Mouse (Mus musculus) heart, adult 18-20 months (tissue): Measurements from ENCODE around the gene Ankub1. TPM values are rescaled to one million over a fixed set of nuclear protein-coding genes. Genes with fewer than 3 reads are reported as not detected.

Experiments used
- DNase-seq, 2 experiments: peaks; one replicate each; pipeline ENCODE4 v3.0.0; 2021 to 2022; ENCODE audit warnings: mixed read lengths in 1 of 2
- long read RNA-seq, 2 experiments: library from polyadenylated mRNA; stranded (forward); transcript quantifications; one replicate each; pipeline ENCODE4 v2.0.0; 2021
- total RNA-seq, 2 experiments: library from RNA; stranded (reverse); gene quantifications; 2 replicates each; pipeline ENCODE4 v1.2.3; 2021

Gene Ankub1
- not detected for total RNA-seq
- long read RNA-seq, experiment 1 = 0 reads
- long read RNA-seq, experiment 2 = 0 reads

DNA sequence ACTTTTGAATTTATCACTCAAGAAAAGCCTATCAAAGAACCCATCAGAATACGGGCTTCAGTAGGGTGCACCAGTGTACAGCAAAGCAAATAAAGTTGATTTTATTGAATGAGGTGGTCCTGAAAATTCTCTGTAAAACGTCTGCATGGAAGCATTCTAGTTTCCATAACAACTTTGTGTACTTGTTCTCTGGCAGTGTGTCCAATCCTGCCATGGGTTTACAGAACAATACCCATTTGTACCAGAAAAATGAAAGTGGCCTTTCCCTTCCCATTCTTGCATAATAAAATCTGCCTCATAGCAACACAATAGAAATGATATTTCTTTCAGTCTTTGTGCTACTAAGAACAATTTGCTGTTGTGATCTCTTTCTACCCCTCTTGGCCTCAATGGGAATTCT lies at the start of gene Ankub1:
Gene Ankub1, minus strand, starts transcription at position 81 of the 400 bp plus-strand sequence.
- DNase-seq = no peak

DNA sequence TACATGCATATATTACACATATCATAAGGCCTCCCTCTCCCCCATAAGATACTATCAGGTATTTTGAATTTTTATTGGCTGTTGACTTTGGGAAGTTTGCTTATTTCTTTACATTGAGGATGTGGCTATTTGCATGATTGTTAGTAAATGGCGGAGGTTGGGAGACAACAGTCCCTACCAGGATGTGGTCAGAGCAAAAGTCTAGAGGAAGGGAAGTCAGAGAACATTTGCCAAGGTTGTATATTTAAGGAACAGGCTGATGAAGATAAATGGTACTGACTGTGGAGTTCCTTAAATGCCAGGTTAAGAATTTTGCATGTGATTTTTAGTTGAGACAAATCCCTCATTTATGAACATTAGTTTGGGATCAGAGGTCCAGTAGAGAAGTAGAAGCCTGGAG lies 47.2 kb upstream of the Ankub1 start:
- no peak for DNase-seq

DNA sequence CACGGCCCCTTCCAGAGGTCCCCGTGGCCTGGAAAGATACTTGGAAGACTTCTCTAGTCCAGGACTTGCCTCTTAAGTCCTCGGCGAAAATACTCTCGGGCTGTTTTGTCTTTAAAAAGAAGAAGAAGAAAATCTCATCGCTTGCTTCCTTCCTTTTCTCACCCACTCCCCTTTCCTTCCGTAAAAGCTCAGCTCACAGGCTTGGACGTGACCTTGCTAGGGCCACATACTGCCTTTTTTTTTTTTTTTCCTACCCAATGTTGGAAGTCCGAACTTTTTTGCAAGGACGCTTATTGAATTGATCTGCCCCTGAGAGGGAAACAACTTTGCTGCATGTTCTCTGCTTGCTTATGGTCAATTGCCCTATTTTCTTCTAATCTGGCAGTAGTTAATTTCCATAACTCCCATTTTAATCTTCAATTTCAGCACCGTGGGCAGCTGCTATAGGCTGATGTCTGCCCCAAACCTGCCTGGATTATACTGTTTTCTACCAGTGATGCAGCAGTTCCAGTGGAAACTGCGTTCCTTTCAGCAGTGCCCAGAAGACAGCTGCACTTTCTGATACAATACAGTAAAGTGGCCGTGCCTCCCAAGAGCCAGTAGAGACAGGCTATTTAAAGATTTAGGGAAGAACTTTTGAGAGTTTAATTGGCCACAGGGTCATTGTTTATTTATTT lies 44.0 kb upstream of the Ankub1 start:
- DNase-seq = peak in 1 of 2 experiments; percentile 23

DNA sequence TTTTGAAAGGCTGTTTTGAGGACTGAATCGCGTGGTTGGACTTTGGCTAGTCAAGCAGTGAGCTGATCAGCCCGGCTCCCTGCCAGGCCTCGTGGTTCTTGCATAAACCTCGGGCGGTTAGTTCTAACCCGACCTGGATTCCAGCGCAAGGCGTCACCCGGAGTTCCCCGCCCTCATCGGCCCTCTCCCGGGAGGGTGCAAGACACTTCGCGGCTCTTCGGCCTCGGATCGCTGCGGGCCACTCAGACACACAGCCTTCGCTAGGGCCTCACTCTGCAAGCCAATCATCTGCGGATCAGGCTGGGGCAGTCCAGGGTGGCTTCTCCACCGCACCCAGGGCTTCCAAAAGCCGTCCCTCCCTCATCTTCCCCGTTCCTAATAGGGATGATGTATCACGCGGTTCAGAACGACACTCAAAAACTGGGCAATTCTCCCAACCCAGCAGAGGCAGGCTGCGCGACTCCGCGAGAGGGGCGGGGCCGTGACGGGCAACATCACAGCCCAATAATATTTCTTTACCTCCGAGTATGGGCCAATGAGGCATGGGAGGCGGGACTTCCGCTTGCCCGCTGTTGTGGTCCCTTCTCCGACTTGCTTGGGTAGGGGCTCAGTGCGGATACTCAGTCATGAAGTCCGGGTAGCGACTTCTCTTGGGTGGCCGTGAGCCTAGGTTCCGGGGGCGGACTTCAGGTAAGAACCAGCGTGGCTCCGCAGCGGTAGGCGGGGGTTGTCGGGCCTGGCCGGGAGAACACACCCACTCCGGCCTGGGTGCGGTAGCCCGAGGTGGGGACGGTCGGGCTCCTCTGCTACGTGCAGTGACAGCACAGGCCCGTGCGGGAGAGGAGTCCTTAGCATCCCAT lies 43.1 kb upstream of the Ankub1 start, which contains the start of gene Rnf13:
Gene Rnf13, plus strand, starts transcription at position 552 of the 860 bp plus-strand sequence.
- DNase-seq = peak; percentile 99

DNA sequence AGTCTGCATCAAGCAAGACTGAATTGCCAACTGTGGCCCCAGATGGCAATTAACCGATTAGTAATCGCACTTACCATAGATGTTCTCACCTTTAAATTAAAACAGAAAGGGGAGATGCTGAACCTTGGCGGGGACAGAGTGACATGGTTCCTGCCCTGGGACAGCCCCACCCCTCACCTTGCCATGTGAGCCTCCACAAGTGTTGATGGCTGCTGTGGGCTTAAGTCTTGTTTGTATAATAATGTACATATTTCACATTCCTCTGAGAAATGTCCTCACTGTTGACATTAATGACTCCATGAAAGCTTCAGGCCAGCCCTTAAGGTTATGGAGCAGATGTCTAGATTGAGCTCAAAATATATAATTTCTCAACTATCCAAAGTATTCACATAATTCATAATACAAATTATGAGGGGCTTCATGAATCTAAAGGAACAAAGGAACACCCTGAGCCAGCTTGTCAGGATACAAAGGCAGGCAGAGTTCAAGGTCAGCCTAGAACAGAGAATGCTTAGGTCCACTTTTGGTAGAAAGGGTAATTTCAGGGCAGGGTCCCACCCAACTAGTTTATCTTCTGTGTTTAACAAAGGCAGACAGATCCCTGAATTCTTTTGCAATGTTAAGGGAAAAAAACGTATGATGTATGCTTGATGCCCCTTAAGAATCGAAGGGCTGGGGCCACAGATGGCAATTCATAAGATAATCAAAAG lies 39.8 kb upstream of the Ankub1 start:
- DNase-seq = no peak

DNA sequence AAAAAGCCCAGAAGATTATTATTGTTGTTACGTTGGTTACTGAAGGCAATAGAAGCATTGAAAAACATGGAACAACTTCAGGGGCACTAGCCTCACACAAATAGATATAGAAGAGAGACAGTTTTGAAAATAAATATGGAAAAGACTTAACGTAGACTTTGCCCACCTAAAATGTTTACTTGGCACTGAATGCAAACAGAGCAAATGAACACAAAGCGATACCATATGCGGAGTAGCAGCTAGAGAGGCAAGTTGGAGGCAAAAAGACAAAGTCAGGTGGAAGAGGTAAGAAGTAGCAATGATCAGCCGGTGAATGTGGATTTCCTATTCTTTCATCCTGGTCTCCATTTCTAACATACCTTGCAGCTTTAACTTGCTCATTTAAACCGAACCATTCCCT lies 21.6 kb upstream of the Ankub1 start:
- DNase-seq = no peak

DNA sequence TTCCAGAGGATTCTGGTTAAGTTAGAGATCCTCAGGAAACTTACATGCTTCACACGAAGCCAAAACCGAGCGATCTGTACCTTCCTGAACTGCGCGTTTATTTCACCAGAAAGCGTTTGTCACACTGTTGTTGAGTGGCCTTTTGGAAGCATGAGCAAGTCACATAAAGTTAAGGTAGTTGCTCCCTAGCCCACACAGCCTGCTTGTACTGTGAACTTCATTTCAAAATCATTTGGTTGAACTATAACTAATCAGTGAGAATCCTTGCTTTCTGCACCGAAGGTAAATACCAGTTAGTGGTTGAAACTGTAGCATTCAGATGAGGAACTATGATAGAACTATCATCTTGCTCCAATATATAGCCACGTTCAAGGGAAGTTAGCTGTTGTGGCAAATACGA lies 4.2 kb upstream of the Ankub1 start:
- DNase-seq = no peak

DNA sequence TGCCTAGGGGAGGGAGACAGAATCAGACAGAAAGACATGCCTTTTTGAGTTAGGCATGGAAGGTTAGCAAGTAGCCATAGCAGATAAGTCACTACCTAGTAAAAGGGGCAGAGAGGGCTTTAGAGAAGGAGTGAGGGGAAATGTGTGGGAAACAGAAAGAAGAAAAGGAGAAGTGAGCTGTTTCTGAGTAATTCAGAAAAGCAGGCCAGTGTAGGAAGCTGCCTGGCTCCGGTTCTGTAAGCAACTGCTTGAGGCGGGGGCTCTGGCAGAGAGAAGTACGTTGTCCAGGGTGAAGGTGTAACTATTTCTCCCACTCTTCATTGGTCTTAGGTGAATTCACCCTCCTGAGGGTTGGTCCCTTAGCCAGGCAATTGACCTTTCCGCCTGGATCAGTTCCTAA lies 3.6 kb upstream of the Ankub1 start:
- DNase-seq = no peak

DNA sequence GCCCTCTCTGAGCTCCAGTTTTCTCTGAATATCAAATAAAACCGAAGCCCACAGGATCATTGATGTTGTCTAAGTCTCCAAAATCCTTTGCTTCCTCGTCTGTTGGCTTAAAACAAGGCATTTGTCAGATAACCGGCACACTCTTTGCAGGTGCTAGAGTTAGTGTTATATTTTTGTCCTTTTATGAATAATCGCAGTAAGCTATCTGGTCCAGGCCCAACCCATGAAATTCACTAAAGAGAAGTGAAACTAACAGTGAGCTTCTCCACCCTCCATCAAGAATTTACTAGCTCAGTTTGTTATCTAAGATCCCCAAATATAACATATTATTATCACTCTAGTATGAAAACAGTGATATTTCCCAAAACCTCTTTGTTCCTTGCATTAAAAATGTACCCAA lies 827 bp downstream of the Ankub1 start:
- DNase-seq = no peak

DNA sequence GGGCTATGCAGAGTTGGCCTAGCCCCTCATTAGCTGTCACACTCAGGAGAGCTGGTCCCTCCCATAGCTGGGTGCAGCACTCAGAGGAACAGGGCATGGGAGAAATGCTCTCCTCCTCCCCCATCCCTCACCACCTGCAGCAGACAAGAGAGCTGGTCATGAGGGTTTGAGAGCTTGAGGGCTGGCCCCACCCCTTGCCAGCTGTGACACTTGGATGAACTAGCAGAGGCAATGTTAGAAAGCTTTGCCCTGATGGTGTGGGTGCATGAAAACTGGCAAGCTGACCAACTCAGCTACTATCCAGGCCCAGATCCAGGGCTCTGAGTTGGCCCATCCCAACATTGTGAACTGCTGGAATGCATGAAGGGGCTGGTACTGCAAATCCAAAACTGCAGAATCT lies 14.8 kb downstream of the Ankub1 start:
- peak in 1 of 2 experiments; percentile 28 for DNase-seq

DNA sequence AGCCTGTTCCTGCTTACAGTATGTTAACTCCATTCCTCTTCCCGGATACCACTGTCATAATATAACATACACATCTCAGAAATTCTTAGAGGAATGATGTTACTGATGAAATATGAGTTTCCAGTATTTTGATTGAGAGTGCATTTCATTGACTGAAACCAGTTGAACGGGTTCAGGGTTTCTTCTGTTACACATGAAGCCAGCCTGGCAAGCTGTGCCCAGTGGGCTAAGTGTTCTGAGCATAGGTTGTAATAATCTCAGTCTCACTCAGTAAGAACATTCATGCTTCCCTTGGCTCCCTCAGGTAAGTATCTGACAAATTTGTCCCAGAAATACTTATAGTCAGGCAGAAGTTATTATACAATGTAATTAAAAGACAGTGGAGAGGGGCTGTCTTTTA lies 18.5 kb downstream of the Ankub1 start:
- DNase-seq = no peak

DNA sequence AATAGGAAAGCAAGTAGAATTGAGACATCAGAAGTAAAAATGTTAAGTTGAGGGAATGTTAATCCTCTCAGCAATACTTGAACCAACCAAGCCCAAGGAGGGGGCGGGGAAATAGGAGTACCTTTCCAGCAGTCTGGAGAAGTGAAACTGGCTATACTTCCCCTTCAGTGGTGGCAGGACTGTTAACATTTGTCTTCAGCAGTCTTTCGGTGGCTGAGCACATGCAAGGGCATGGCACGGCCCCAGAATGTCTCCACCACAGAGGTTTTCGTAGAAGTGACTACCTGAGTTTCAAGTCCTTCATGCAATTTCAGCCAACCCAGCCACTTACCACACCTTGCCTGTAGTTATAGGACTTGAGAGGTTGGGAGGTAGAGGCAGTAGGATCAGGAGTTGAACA lies 19.0 kb downstream of the Ankub1 start:
- peak; percentile 17 to 56 for DNase-seq

DNA sequence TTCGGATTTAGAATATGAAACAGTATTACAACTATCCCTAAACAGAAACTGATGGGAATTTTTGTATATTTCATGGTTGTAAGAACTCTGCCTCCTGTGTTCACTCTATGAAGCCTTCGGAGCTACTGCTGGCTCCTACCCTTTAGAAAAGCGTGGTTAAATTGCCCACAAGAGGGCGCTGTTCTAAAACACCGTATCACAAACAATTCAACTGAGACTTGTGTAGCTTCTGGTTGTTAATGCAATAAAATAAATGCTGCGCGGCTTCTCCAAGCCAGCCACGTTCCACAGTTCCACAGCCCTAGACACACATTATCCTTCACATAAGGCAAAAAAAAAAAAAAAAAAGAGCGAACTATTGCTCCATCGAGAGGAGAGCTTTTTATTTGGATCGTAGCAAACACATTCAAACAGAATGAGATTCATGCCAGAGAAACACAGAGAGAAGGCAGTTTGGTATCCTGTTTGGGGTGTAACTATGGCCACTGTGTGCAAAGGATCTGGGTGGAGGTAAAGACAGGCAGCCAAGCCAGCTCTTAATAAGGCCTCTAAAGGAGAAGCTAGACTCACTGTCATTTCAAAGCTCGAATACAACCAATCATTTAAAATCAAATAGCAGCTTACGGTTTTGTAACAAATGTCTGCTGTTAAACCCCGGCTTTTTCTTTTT lies 25.4 kb downstream of the Ankub1 start:
- peak; percentile 70 to 86 for DNase-seq

DNA sequence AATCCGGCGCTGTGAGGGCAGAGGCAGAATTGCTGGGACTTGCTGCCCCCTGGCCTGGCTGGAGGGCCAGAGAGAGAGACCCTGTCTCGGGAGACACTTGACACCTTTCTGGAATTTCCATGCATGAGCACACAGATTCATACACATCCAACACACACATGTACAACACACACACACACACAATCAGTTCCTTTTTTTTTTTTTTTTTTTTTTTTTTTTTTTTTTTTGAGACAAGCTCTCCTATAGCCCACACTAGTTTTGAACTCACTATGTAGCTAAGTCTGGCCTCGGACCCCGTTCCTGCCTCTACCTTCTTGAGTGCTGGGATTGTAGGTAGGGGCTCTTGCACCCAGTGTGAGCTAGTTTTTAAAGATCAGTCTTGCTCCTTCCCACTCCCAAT lies 26.7 kb downstream of the Ankub1 start:
- no peak for DNase-seq

DNA sequence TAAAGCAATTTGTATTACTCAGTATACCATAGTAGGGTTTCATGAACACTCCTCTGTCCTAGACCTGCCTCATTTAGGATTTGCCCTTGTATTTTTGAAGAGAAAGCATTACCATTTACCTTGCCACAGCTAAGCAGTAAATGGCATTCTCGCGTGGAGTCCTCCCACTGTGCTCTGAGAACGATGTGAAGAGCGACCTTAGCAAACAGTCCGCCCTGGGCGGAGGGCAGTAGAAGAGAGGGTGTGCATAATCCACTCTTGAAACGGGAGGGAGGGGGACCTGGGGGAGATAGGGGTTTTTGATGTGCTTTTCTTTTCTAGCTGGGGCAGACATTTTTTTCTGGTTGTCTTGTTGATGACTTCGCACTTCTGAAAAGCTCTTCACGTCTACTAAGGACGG lies 27.9 kb downstream of the Ankub1 start:
- no peak for DNase-seq

DNA sequence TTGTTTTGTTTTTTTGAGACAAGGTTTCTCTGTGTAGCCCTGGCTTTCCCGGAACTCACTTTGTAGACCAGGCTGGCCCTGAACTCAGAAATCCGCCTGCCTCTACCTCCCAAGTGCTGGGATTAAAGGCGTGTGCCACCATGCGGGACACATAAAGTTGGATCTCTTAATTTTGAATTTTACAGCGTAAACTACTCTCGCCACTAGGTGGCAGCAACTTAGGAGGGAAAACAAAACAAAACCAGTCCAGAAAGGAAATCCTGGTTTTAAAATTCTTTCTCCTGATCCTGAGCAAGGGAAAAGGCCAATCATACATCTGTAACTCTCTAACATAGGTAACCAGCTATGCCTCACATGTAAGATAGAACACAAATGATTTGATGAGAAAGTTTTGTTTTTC lies 28.9 kb downstream of the Ankub1 start:
- DNase-seq = peak; percentile 27 to 70

DNA sequence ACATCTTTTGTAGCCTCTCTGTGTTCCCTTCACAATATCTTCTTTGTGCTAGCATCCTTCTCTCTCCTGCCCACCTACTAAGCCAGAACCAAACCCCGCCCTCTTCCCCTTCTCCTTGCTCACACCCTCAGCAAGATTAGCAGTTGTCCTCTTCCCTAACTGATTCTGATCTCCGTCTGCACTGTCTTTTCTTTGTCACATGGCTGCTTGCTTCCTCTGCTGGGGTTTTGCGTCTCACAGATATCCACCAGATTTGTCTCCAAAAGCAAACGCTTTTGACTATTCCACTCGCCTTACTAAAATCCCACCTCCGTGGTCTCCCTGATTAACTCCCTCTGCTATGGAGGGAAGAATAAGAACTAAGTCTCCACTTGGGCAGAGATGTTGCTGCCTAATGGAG lies 34.0 kb downstream of the Ankub1 start:
- no peak for DNase-seq

DNA sequence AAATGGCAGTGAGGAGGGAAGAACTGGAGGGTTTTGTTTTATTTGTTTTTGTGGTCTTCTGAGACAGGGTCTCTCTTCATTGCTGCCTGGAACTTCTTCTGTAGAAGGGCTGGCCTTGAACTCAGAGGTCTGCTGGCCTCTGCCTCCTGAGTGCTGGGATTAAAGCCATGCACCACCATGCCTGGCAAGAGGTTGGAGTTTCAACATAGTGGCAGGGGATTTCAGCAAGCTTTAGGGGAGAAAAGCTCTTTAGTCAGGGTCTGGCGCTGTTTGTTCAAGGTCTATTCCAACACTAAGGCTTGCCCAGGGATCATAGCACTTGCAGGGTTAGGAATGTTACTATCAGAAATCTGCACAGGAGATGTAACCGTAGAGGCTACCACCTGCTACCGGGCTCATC lies 39.0 kb downstream of the Ankub1 start:
- no peak for DNase-seq

DNA sequence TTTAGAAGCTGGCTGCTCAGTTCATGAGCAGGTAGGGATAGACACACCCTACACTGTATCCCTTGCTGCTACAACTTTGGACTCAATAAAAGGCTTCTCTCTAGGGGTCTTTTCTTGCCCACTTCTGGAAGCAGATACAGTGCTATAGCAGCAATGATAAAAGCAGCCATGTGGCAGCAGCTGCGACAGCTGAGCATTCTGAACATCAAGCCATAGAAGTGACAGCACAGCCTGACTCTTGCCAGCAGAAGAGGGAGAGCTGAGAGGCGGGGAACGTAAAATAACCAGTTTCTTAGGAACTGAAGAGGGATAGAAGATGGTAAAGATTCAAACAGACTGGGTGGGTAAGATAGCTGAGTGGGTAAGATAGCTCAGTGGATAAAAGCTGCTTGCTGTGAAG lies 40.1 kb downstream of the Ankub1 start:
- DNase-seq = no peak

DNA sequence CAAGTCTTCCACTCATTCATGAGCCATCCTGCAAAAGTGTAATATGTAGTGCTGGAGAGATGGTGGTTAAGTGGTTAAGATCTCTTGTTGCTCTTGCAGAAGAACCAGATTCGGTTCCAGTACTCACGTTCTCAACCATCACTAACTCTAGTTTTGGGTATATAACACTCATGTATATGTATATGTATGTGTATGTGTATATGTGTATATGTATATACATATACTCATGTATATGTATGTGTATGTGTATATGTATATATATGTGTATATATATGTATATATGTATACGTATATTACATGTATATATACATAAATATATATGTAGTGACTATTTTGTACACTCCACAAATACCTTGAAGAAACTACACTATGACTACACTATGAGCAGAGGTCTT lies 40.7 kb downstream of the Ankub1 start:
- DNase-seq = no peak

DNA sequence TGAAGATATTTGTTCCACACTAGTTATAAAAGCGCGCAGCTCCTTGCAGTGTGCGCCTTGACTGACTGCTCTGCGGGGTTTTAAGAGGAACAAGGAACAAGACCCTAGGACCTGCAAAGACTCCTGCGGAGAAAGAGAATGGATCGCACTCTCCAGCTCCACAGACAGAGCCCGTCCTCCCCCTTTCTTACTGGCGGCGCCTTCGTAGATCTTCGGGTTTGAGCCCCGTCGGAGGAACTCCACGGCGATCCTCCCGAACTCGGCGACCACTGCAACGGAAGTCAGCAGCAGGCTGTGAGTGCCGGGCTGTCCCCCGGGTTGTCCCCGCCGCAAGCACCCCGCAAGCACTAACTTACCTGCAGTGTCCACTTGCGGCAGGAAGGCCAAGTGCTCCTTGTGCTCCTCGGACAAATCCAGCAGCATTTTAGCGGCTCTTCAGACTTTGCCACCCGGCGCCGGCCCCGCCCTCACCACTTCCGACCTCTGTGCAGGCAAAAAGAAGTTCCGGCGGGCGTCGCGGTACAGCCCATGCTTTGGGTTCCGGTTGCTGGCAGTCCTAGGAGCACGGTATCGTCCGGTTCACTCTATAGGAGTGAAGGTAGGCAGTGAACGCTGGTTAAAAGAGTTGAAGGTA lies 41.3 kb downstream of the Ankub1 start, which contains the start of gene Commd2:
Gene Commd2, minus strand, starts transcription at position 485 of the 634 bp plus-strand sequence.
- DNase-seq = peak; percentile 88 to 97

DNA sequence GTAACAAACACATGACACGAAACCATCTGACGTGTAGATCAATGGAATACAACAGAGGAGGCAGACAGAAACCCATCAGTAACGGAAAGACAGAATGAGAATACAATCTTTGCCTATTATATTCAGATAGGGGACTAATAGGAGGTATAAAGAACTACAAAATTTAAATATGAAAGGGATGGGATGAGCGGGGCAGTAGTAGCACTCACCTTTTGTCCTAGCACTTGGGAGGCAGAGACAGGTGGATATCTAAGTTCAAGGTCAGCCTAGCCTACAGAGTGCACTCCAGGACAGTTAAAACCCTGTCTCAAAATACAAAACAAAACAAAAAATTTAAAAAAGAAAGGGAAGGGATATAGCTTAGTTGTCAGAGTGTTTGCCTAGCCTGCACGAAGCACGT lies 49.4 kb downstream of the Ankub1 start:
- no peak for DNase-seq
